Mouse (Mus musculus) effector memory CD4-positive, alpha-beta T cell, adult 7 months (primary cell): ENCODE measurements around the gene Caskin2. TPM values are rescaled to one million over a fixed set of nuclear protein-coding genes. Genes with fewer than 3 reads are reported as not detected.

ENCODE experiments used
- polyA plus RNA-seq: library from polyadenylated mRNA; unstranded; fragments of 100-300 nt; shearing (Covaris generic); gene quantifications from one replicate; pipeline ENCODE4 v1.2.1, GENCODE M21; 2017

Gene Caskin2
- 1.2 TPM for polyA plus RNA-seq

DNA sequence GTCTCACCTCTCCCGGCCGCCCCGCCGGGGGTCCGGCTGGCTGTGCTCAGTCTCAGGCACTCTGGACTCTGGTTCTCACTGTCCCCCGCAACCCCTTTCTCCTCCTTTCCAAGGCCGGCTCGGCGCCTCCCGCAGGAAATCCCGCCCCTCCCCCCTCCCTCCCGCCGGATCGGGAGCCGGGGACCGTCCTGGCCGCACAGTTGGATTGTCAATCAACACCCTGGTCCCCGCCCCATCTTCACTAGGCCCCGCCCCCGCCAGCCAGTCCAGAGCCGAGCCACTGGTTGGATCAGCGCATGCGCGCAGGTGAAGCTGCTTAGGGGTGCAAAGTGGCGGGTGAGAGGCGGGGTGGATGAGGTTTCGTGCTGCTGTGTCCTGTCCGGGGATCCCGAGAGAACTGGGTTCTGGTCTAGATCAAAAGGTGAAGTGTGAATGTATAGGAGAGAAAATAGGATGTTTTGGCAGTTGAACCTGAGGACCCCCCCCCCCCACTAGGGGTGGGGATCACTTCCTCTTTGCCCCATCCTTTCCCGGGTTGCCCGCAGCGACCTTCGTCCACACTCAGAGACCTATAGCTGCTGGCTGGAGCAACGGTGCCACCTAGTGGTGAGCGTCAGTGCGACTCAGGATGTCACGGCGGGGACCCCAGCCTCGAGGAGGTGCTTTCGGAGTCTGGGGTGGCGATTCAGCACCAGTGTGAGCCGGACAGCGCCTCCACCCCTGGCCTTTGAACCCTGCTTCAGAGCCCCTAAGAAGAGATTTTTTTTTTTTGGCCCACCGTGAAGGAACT lies at the start of gene Caskin2:
Gene Caskin2 (minus strand): TSS at position 133 of the 790 bp plus-strand sequence.

DNA sequence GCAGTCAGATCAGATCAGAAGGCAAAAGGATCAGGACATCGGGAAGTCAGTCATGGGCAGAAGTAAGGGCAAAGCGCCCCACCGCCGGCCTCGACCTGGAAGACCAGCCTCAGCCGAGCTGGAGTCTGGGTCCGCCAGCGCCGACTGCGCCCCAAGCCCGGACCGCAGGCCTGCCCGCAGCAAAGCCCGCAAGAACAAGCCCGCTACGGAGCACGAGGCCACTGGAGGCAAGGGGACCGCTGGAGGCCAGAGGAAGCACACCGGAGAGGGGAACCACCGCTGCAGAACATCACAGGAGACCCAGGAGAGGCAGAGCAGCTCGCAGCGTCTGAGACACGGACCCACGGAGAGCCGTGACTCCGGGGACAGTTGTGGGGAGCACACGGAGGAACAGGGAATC lies 44.9 kb upstream of the Caskin2 start, which contains the start of gene Myo15b:
Gene Myo15b (plus strand): TSS at position 53 of the 400 bp plus-strand sequence.

DNA sequence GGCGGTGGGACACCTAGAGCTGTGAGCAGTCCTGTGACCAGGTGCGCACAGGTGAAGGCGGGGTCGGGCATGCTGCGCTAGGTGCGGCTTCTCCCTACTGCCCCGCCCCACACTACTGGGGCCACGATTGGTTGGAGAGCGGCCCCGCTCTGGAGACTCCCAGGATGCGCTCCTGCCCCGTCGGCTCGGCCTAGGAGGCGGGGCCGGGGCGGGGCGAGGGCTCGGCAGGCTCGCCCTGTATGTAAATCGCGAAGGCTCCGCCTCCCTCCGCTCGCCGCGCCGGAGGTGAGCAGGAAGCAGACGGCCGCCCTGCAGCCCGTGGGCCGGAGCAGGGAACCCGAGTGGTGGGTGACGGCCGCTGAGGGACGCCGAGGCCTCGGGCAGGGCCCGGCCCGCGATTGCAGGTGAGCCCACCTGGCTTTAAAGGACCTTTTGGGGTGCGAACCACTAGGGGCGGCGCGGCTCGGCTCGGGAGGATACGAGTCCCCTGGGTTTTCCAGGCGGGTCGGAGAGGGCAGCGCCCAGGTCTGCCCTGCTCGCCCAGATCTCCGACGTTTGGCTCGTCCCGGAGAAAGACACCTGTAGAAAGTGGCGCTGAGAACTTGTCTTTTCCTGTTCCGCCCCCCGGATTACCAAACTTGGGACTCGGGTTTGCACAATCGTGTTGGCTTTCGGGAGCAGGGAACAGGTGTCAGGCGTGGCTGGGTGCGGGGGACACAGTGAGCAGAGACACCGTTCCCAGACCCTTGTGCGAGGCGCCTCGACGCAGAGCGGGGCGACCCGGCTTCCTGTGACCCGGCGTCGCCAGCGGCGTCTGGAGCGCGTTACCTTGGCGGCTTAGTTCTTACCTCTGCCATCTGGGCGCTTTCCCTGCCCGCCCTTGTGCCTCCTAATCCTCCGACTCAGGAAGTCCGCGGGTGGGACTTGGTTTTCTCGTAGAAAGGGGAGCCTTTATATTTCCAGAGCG lies 10.6 kb upstream of the Caskin2 start, which contains the start of gene Llgl2:
Gene Llgl2 (plus strand): TSS at position 276 of the 967 bp plus-strand sequence.

DNA sequence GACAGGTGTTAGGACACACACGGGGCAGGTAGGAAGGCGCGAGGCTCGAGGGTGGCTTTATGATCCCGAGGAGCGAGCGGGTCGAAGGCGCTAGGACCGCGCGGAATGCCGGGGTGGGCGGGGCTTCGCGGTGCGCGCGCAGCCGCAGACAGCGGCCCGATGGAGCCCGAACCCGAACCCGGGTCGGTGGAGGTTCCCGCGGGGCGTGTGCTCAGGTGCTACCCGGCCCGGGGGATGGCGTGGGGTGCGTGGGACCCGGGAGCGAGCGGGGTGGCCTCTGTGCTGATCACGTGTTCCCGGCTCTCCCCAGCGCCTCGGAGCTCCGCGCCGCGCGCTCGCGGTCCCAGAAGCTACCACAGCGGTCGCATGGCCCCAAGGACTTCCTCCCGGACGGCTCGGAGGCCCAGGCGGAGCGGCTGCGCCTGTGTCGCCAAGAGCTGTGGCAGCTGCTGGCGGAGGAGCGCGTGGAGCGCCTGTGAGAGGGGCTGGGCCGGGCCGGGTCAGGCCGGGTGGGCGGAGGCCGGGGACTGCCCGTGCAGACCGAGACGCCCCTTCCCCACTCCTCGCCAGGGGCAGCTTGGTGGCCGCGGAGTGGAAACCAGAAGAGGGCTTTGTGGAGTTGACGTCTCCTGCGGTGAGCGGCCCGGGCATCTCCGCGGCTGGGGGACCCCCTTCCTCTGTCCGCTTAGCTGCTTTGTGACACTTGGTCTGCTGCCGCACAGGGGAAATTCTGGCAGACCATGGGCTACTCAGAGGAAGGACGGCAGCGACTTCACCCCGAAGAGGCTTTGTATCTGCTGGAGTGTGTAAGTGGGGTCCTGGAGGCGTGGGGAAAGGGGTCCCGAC lies 1.4 kb upstream of the Caskin2 start, which contains the start of gene Tsen54:
Gene Tsen54 (plus strand): TSS at position 120 of the 846 bp plus-strand sequence.

DNA sequence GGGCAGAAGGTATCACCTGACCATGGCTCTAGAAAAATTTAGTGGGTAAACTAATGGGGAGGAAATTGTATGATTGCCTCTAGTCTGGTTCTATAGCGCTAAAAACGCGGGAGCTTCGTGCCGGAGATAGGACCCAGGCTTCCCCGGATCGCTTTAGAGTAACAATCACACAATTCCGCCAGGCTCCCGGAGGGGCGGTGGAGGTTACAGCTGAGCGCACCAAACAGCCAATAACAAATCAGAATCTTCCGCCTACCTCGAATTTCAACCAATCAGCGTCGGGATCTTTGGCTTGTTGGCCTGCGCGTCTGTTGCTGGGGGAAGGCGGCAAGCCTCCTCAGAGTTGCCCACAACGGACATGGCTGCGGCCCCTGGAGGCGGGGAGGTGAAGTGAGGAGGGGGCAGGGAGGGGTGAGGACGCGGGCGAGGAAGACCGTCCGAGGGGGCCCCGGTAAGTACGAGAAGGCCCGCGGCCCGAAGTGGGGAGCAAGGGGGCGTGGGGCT lies 48.3 kb downstream of the Caskin2 start, which contains the start of gene Tmem94:
Gene Tmem94 (plus strand): TSS at position 331 of the 504 bp plus-strand sequence.

Other genes with a start within 250 kb of the Caskin2 start
- 58.3 TPM for gene Nup85, start 249.2 kb downstream of the Caskin2 start, polyA plus RNA-seq
- gene Mrps7, start 209.7 kb downstream of the Caskin2 start, polyA plus RNA-seq = 94.3 TPM
- gene Gga3, start 209.6 kb downstream of the Caskin2 start, polyA plus RNA-seq = 33.7 TPM
- gene Mif4gd, start 200.7 kb downstream of the Caskin2 start, polyA plus RNA-seq = 499 TPM
- 77.3 TPM for gene Slc25a19, start 185.3 kb downstream of the Caskin2 start, polyA plus RNA-seq
- 258 TPM for gene Grb2, start 105.0 kb downstream of the Caskin2 start, polyA plus RNA-seq
- 16.2 TPM for gene Tmem94, start 48.2 kb downstream of the Caskin2 start, polyA plus RNA-seq
- 29.4 TPM for gene Tsen54, start 1.1 kb upstream of the Caskin2 start, polyA plus RNA-seq
- 29.6 TPM for gene Llgl2, start 10.4 kb upstream of the Caskin2 start, polyA plus RNA-seq
- 1.2 TPM for gene Myo15b, start 44.8 kb upstream of the Caskin2 start, polyA plus RNA-seq
- gene Smim5, start 86.3 kb upstream of the Caskin2 start, polyA plus RNA-seq = 0.99 TPM
- gene Smim6, start 98.4 kb upstream of the Caskin2 start, polyA plus RNA-seq = 0.93 TPM
- gene Sap30bp, start 119.6 kb upstream of the Caskin2 start, polyA plus RNA-seq = 35.5 TPM
- gene Recql5, start 119.8 kb upstream of the Caskin2 start, polyA plus RNA-seq = 10.7 TPM
- gene Itgb4, start 161.1 kb upstream of the Caskin2 start, polyA plus RNA-seq = 0.16 TPM
- gene Galk1, start 199.1 kb upstream of the Caskin2 start, polyA plus RNA-seq = 14.0 TPM
- 2,017 TPM for gene H3f3b, start 214.3 kb upstream of the Caskin2 start, polyA plus RNA-seq
- gene Unk, start 216.7 kb upstream of the Caskin2 start, polyA plus RNA-seq = 34.0 TPM